ENCODE assay signal across 21 mouse cellular contexts in genomic region chr16:25557181-25557580, GRCm38 (mm10).
DNase-seq lines count a peak whose midpoint lies in the region; ATAC-seq and TF ChIP-seq lines count a peak whose summit lies in the region.
"Had no signal": no experiment of that assay in that cellular context is flagged by ENCODE, and none has a peak within 500 bp of the region (broad histone marks: within the 10 kb centered on the region; RNA-seq: fewer than 3 reads in every experiment).

No protein-coding gene starts in this region.

- no peak overlapping the region for H3K27ac ChIP-seq in heart, adult 2 months

- WGBS in heart, adult 2 months = 68% methylated on average over 3 of the region's 3 CpGs

- H3K79me2 ChIP-seq in heart, adult 2 months (replicated peaks; ENCODE audit: control insufficient read depth, insufficient read depth, low read length) = no peaks in the 10 kb centered on the region
- H3K79me2 ChIP-seq in myocyte (ENCODE audit: control insufficient read depth, insufficient read depth) = no peaks in the 10 kb centered on the region

- peak; percentile 34; the same call in 1 of the 2 replicates for ATAC-seq in frontal cortex, adult (ENCODE audit: low TSS enrichment)
- ATAC-seq: activated CD4-positive, CD25-positive, alpha-beta regulatory T cell, adult 4 months; CD4-positive, CD25-positive, alpha-beta regulatory T cell, adult 4 months; Patski had no signal

- no peak for TF ChIP-seq EP300 in heart, adult 2 months (IDR thresholded peaks at IDR 0.05; ENCODE audit: insufficient read depth, low read depth, low read length)

- no peak overlapping the region for H3K9ac ChIP-seq in heart, adult 2 months (ENCODE audit: low read depth, low read length)

- no peak for TF ChIP-seq POLR2A in heart, adult 2 months (IDR thresholded peaks at IDR 0.05; ENCODE audit: insufficient read depth, low read depth, low read length)
- no peak for TF ChIP-seq POLR2A in myocyte (IDR thresholded peaks at IDR 0.05; ENCODE audit: insufficient read length, low read depth)

- intact Hi-C loops in heart, adult 2 months (cut with DNase I) = no loop called here
- intact Hi-C loops in left cerebral cortex, postnatal 14 days (cut with DNase I) = no loop called here

- DNase-seq in frontal cortex, postnatal 14 days (ENCODE audit: low spot score in 2 of 2) = no peak
- DNase-seq in heart, adult 11 months = peak; percentile 14
- no peak for DNase-seq in heart, adult 2 months
- DNase-seq in left cerebral cortex, postnatal 14 days (ENCODE audit: low spot score in 2 of 2) = no peak
- DNase-seq: adrenal gland, adult 2 months; adrenal gland, adult 8-10 months; adrenal gland, postnatal 10 days; adrenal gland, postnatal 14 days; adrenal gland, postnatal 25 days; adrenal gland, postnatal 36 days; B cell, adult 2 months; cerebellum, adult 11 months; cerebellum, adult 11-12 months; cerebellum, adult 18-20 months had no signal

- H3K27me3 ChIP-seq in heart, adult 2 months (ENCODE audit: control insufficient read depth, insufficient read depth, low read length) = no peaks in the 10 kb centered on the region
- no peaks in the 10 kb centered on the region for H3K27me3 ChIP-seq in myocyte (ENCODE audit: control insufficient read depth, insufficient read depth, insufficient read length)
- H3K27me3 ChIP-seq: CH12.LX, Patski had no signal

- no peak overlapping the region for H3ac ChIP-seq in myocyte (ENCODE audit: control insufficient read depth, insufficient read length)

- no peaks in the 10 kb centered on the region for H3K4me1 ChIP-seq in heart, adult 2 months (ENCODE audit: control insufficient read depth, insufficient read depth, low read length)

- no peak overlapping the region for H3K4me3 ChIP-seq in heart, adult 2 months
- H3K4me3 ChIP-seq in myocyte = no peak overlapping the region

- no peaks in the 10 kb centered on the region for H3K36me3 ChIP-seq in heart, adult 2 months (ENCODE audit: control insufficient read depth, insufficient read depth, low read length)
- no peaks in the 10 kb centered on the region for H3K36me3 ChIP-seq in myocyte (ENCODE audit: control insufficient read depth, insufficient read depth)
- H3K36me3 ChIP-seq: G1E had no signal

- no peak for TF ChIP-seq CTCF in heart, adult 2 months (IDR thresholded peaks at IDR 0.05)

- no peak overlapping the region for H3K4me2 ChIP-seq in myocyte (ENCODE audit: low read depth)

TF ChIP-seq in myocyte, 11 proteins besides CTCF, POLR2A, EP300 and RAD21:
- peak; percentile 20 to 79 (median 77) for TF ChIP-seq MYOD1 (IDR thresholded peaks at IDR 0.05; ENCODE audit: control insufficient read depth in 1 of 3, insufficient read length in 2 of 3, low read depth in 2 of 3)
- TF ChIP-seq MYOG (IDR thresholded peaks at IDR 0.05; ENCODE audit: control insufficient read depth in 1 of 3, insufficient read depth in 1 of 3, insufficient read length in 2 of 3, low read depth in 2 of 3) = peak in 1 of 3 experiments; percentile 50
- TF ChIP-seq POLR2AphosphoS2 (IDR thresholded peaks at IDR 0.05; ENCODE audit: insufficient read length, low read depth) = no peak
